Mouse (Mus musculus): ENCODE results near the gene Iqschfp.

GRCm38 (mm10) chr3:68506769-68507318 is 614.8 kb downstream of the Iqschfp start:
- TF ChIP-seq USF1 (IDR thresholded peaks at IDR 0.05; ENCODE audit: low read depth), result no peak
- no peak for TF ChIP-seq CTCF (IDR thresholded peaks at IDR 0.05; ENCODE audit: control insufficient read depth, insufficient read depth, insufficient read length)
- no peak for TF ChIP-seq FOSL1 (IDR thresholded peaks at IDR 0.05; ENCODE audit: insufficient read depth, low read length, poor library complexity, severe bottlenecking)
- peak; percentile 62 for TF ChIP-seq MYOD1 (IDR thresholded peaks at IDR 0.05; ENCODE audit: control insufficient read depth, insufficient read length, low read depth)
- TF ChIP-seq CEBPB (IDR thresholded peaks at IDR 0.05; ENCODE audit: low read depth), result no peak
- TF ChIP-seq MAX (IDR thresholded peaks at IDR 0.05), result no peak

Data from C2C12 (cell line).